Mouse (Mus musculus) cerebellum, adult 2 months (tissue): ENCODE measurements around the gene Ugt1a5. TPM values are rescaled to one million over a fixed set of nuclear protein-coding genes. Genes with fewer than 3 reads are reported as not detected.

Experiments used
- DNase-seq, 2 experiments: peaks; one replicate each; pipeline ENCODE4 v3.0.0; 2021
- H3K27ac ChIP-seq: fragments of 200-500 bp; 2 replicates; pipeline ENCODE4 v1.5.1; 2012; ENCODE audit warnings: low read length, control low read depth, inconsistent platforms; ENCODE audit not compliant: insufficient read depth
- H3K27me3 ChIP-seq: fragments of 200-500 bp; 2 replicates; pipeline ENCODE4 v1.6.1; 2012; ENCODE audit warnings: inconsistent platforms, mild to moderate bottlenecking, low read length, moderate library complexity; ENCODE audit not compliant: control insufficient read depth, insufficient read depth
- H3K4me1 ChIP-seq: fragments of 200-500 bp; 2 replicates; pipeline ENCODE4 v1.6.1; 2011; ENCODE audit warnings: low read length; ENCODE audit not compliant: control insufficient read depth, insufficient read depth
- H3K4me3 ChIP-seq: fragments of 200-500 bp; replicated peaks from 2 replicates; pipeline ENCODE3; 2011; ENCODE audit warnings: mild to moderate bottlenecking, low read depth, low read length, control low read depth; ENCODE audit not compliant: insufficient read depth
- CTCF ChIP-seq: fragments of 200-500 bp; IDR thresholded peaks from 2 replicates; pipeline ENCODE4 v1.5.1; 2011; ENCODE audit warnings: low read depth, mild to moderate bottlenecking, control low read depth, low read length, moderate library complexity, borderline replicate concordance; ENCODE audit not compliant: insufficient read depth
- POLR2A ChIP-seq: fragments of 200-500 bp; IDR thresholded peaks from 2 replicates; pipeline ENCODE4 v1.6.1; 2011; ENCODE audit warnings: low read length, control low read depth, borderline replicate concordance; ENCODE audit not compliant: insufficient read depth
- WGBS: fragments of 180-500 bp; shearing (Covaris S2); methylation state at CpG from one replicate; pipeline ENCODE4 v1.1.7; 2018; 5-methylcytosine and 5-hydroxymethylcytosine counted together
- polyA plus RNA-seq: library from polyadenylated mRNA; depleted of rRNA; stranded (reverse); fragments of >200 nt; gene quantifications from 2 replicates; pipeline ENCODE4 v1.2.3, GENCODE M21; 2012

Ugt1a5 gene
- polyA plus RNA-seq, 1 experiment, result not detected

DNA sequence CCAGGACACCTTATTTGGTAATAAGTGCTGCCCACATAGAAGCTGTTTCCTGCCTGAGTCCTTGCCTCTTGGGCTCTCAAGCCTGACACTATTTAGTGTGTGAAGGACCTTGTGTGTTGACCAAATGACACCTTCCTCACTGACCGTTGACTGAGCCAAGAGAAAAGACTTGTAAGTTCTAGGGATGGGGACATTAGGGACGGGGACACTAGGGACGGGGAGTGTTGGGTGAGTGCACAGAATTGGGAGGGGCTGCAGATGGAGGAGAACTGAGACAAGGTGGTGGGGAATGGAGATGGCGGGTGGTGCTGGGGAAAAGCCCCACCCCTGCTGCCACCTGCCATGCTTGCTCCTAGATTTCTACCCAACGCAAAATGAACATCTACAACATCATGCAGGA, 64.2 kb downstream of the Ugt1a5 start:
- DNase-seq, result no peak
- no peaks in the 10 kb centered on the region for H3K4me1 ChIP-seq
- TF ChIP-seq POLR2A (no peak), CTCF (no peak)
- no peak overlapping the region for H3K27ac ChIP-seq
- no peaks in the 10 kb centered on the region for H3K27me3 ChIP-seq
- no peak overlapping the region for H3K4me3 ChIP-seq
- WGBS, result 80% methylated on average over 5 of the region's 5 CpGs

DNA sequence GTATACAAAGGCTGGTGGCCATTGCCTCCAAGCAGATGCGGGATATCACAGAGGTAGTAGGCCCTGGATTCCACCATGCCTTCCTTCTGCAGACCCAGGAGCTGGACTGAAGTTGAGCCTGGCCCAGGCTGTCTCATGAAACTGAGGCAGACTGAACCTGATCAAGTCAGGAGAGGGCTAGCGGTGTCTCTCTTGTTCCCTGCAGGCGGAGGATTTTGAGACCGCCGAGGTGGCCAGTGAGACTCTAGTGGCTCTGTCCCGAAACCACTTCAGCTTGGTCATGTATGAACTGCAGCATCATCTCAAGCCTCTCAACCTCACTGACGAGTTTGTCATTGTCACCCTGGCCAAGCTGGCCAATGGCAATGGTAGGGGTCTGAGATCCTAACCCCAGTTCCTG, 64.6 kb downstream of the Ugt1a5 start:
- DNase-seq, result no peak
- H3K27me3 ChIP-seq, result no peaks in the 10 kb centered on the region
- TF ChIP-seq POLR2A (no peak), CTCF (no peak)
- no peak overlapping the region for H3K4me3 ChIP-seq
- 67% methylated on average over 7 of the region's 7 CpGs for WGBS
- no peak overlapping the region for H3K27ac ChIP-seq
- H3K4me1 ChIP-seq, result no peaks in the 10 kb centered on the region

DNA sequence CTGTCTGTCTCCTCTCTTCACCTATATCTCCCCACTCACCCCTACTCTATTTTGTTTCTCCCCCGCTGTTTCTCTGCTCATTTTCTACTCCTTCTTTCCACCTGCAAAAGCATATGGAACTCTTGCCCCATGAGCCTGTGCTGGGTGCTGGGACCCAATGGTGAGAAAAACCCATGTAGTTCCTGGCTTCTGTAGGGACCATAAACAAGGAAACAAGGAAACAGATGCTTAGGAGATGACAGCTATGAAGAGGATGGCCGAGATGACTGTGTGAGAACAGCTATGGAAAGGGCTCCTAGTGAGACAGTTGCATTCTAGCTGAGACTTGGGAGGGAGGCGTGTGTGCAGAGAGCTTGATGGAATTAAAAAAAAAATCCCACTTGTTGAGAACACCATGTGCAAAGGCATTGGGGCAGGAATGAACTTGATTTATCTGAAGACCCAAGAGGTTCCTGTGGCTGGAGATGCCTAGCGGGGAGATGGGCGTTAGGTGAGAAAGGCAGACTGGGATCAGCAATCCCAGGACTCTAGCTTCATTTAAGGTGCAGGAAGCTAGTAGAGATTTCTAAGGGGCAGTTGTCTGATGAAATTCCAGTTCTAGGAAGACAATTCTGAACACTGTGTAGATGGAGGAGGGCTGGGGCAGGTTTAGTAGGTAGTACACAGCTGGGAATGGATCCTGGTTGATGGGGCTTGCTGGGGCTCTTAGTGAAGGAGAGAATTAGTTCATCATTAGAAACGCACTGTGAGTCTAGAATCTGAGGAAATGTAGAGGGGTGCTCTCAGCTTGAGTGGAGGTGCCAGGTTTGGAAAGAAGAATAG, 65.4 kb downstream of the Ugt1a5 start:
- no peak for TF ChIP-seq CTCF
- no peak for TF ChIP-seq POLR2A
- 74% methylated on average over 6 of the region's 6 CpGs for WGBS
- no peak for DNase-seq
- H3K4me1 ChIP-seq, result no peaks in the 10 kb centered on the region
- H3K4me3 ChIP-seq, result no peak overlapping the region
- H3K27me3 ChIP-seq, result no peaks in the 10 kb centered on the region
- H3K27ac ChIP-seq, result no peak overlapping the region

DNA sequence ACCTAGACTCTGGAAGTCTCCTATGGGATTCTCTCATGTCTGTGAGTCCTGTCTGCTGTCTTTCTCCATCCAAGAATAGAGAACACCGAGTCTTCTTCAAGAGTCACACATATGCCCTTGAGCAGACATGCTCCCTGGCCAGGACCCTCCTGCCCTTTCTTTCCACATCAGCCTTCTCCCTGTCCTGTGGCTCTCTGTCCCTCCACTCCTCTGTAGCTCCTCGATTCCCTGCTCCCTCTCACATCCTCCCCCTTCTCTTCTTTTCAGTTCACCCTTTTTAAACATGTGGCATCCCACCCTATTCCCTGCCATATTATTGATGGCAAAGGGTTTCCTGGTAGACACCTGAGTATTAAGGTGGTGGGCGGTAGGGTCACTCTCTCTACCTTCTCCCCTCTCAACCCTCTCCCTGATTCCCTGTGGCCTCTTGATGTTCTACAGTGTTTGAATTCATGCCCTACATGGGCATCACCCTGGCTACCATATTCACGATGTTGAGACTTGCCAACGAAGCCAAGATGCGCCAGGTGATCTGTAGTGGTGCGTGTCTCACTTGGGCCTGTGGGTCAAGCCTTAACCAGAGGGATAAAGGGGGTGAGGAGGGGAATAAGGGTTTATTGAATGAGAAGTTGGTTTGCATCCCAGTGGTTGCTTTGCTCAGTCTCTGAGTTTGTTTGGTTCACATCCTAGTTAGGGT, 66.1 kb downstream of the Ugt1a5 start:
- H3K4me3 ChIP-seq, result no peak overlapping the region
- TF ChIP-seq CTCF (no peak), POLR2A (no peak)
- no peak for DNase-seq
- no peak overlapping the region for H3K27ac ChIP-seq
- H3K27me3 ChIP-seq, result no peaks in the 10 kb centered on the region
- no peaks in the 10 kb centered on the region for H3K4me1 ChIP-seq
- WGBS, result 63% methylated on average over 7 of the region's 7 CpGs

DNA sequence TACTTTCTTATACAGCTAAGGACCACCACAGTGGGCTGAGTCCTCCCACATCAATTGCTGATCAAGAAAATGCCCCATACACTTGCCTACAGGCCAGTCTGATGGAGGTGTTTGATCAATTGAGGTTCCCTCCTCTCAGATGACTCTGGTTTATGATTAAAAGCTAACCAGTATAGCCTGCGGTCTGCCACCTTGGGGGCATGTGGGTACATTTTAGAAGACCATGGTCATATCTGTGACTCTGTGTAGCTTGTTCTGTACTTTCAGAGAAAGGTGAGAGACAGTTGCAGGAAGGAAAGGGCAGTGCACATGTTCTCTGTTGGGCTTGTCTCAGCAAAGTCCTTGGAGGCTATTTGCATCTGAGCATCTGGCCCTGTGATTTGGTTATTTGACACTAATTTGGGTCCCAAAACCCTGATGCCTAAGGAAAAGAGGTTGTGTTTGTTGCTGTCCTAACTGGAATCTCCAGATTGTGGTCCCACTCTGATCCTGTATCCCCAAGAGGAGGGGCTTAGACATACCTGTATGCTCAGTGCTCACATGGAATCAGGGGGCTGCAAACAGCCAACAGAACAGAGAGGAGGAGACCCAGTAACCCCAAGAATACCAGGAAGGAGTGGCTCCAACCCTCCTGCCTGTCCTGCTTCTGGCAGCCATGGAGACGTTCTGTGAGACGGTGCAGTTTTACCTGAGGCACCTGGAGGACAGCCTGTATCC, 67.0 kb downstream of the Ugt1a5 start:
- Histone ChIP-seq H3K27ac (no peak overlapping the region), H3K27me3 (no peaks in the 10 kb centered on the region), H3K4me1 (no peaks in the 10 kb centered on the region), H3K4me3 (no peak overlapping the region)
- TF ChIP-seq POLR2A (no peak), CTCF (no peak)
- no peak for DNase-seq
- WGBS, result 50% methylated on average over 3 of the region's 3 CpGs

DNA sequence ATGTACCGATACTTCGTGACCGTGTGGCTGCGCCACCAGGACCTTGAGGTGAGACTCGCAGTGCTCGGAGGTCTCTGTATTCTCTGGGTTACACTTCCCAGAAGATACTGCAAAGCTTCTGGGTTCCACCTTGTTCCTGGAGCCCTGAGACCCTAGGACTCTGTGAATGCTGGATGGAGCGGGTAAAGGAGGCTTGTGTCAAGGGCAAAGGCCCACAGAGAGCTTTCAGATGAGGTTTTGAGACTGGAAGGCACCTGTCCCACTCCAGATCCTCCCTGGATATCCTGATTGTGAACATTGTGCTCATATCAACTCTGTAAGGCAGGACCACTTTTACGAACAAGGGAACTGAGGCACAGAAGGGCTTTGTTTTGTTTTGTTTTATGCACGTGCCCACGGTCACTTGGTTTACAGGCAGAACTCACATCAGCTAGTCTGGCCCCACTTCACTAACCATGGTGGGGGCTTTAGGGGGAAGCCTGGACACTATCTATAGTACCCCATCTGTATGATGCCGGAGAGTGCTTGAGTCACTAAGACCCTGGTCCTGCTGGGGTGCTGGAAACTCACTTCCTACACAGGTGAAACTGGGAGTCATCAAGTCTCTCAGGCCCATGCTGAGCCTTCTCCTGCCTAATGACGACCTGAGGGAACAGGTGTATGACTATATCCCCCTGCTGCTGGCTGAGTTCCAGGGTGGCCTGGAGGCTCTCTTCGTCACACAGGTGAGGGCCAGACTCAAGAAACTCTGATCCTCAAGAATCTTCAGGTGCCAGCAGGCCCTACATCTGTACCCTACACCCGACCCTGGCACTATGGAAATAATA, 67.8 kb downstream of the Ugt1a5 start:
- Histone ChIP-seq H3K27me3 (no peaks in the 10 kb centered on the region), H3K4me1 (no peaks in the 10 kb centered on the region), H3K27ac (no peak overlapping the region), H3K4me3 (no peak overlapping the region)
- 65% methylated on average over 14 of the region's 14 CpGs for WGBS
- no peak for DNase-seq
- TF ChIP-seq POLR2A, result no peak
- no peak for TF ChIP-seq CTCF

DNA sequence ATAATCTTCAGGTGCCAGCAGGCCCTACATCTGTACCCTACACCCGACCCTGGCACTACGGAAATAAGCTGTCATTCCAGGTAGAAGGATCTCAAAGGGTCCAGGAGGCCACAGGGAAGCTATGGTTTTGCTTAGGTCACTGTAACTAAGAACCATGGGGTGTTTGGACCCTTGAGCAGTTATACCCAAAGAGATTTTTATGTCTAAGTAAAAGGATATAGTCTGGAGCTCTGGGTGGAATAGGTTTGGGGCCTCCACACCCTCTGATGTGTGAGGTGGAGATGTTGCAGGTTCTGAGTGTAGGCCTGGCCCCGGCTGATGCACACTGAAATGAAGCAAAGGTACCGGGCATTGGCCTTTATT, 68.4 kb downstream of the Ugt1a5 start:
- Histone ChIP-seq H3K27me3 (no peaks in the 10 kb centered on the region), H3K4me3 (no peak overlapping the region), H3K27ac (no peak overlapping the region), H3K4me1 (no peaks in the 10 kb centered on the region)
- DNase-seq, result no peak
- TF ChIP-seq CTCF (no peak), POLR2A (no peak)
- WGBS, result 57% methylated on average over 4 of the region's 4 CpGs
